ENCODE assay signal across 11 mouse cellular contexts in genomic region chr12:108563238-108563637, GRCm38 (mm10). TPM values are rescaled to one million over a fixed set of nuclear protein-coding genes. Genes with fewer than 3 reads are reported as not detected.
DNase-seq lines count a peak whose midpoint lies in the region; ATAC-seq and TF ChIP-seq lines count a peak whose summit lies in the region.
"Had no signal": no experiment of that assay in that cellular context is flagged by ENCODE, and none has a peak within 500 bp of the region (broad histone marks: within the 10 kb centered on the region; RNA-seq: fewer than 3 reads in every experiment).

No protein-coding gene starts in this region.

- no peak overlapping the region for H3K27ac ChIP-seq in forebrain, embryonic 14.5 days (ENCODE audit: low read depth, low read length)
- no peak overlapping the region for H3K27ac ChIP-seq in forebrain, embryonic 13.5 days
- no peak overlapping the region for H3K27ac ChIP-seq in liver, adult 2 months (replicated peaks; ENCODE audit: insufficient read depth, low read depth, low read length)
- H3K27ac ChIP-seq: limb, embryonic 12.5 days had no signal

- no peaks in the 10 kb centered on the region for H3K27me3 ChIP-seq in forebrain, embryonic 14.5 days (replicated peaks; ENCODE audit: control insufficient read depth, insufficient read depth, low read length)
- no peaks in the 10 kb centered on the region for H3K27me3 ChIP-seq in forebrain, embryonic 13.5 days
- peaks cover 4% of the 10 kb centered on the region; the same call in 1 of the 2 replicates for H3K27me3 ChIP-seq in liver, adult 2 months (ENCODE audit: control insufficient read depth, insufficient read depth, low read length)
- H3K27me3 ChIP-seq: limb, embryonic 12.5 days had no signal

- TF ChIP-seq POLR2A in liver, adult 2 months (IDR thresholded peaks at IDR 0.05; ENCODE audit: extremely low read depth, insufficient read depth, low read length) = no peak

- no peaks in the 10 kb centered on the region for H3K9me3 ChIP-seq in forebrain, embryonic 14.5 days (replicated peaks; ENCODE audit: control insufficient read depth, low read length)
- H3K9me3 ChIP-seq in forebrain, embryonic 13.5 days (replicated peaks) = no peaks in the 10 kb centered on the region
- H3K9me3 ChIP-seq: limb, embryonic 12.5 days had no signal

- WGBS in forebrain, embryonic 14.5 days = 78% methylated on average over 3 of the region's 3 CpGs
- WGBS in forebrain, embryonic 13.5 days = 72% methylated on average over 3 of the region's 3 CpGs
- WGBS in liver, adult 2 months = 84% methylated on average over 3 of the region's 3 CpGs

- H3K79me2 ChIP-seq in liver, adult 2 months (ENCODE audit: control insufficient read depth, insufficient read depth, low read length) = no peaks in the 10 kb centered on the region

- no peaks in the 10 kb centered on the region for H3K36me3 ChIP-seq in forebrain, embryonic 14.5 days (ENCODE audit: control insufficient read depth, insufficient read depth, low read length)
- H3K36me3 ChIP-seq in forebrain, embryonic 13.5 days (ENCODE audit: poor library complexity, severe bottlenecking) = no peaks in the 10 kb centered on the region
- no peaks in the 10 kb centered on the region for H3K36me3 ChIP-seq in liver, adult 2 months (ENCODE audit: control insufficient read depth, insufficient read depth, low read length)

- no peak overlapping the region for H3K4me2 ChIP-seq in forebrain, embryonic 14.5 days (ENCODE audit: low read length)
- H3K4me2 ChIP-seq in forebrain, embryonic 13.5 days = no peak overlapping the region
- H3K4me2 ChIP-seq: limb, embryonic 12.5 days had no signal

- TF ChIP-seq CTCF in liver, adult 2 months (IDR thresholded peaks at IDR 0.05; ENCODE audit: low read depth, low read length) = peak; percentile 40; the same call in 1 of the 2 replicates

- peaks cover 22% of the 10 kb centered on the region for H3K4me1 ChIP-seq in forebrain, embryonic 14.5 days (ENCODE audit: control insufficient read depth, insufficient read depth, low read length)
- peaks cover 65% of the 10 kb centered on the region for H3K4me1 ChIP-seq in forebrain, embryonic 13.5 days
- H3K4me1 ChIP-seq in liver, adult 2 months (ENCODE audit: control insufficient read depth, insufficient read depth, low read length) = no peaks in the 10 kb centered on the region

- peak; percentile 18 for DNase-seq in forebrain, embryonic 14.5 days (ENCODE audit: low spot score)
- DNase-seq in liver, adult 2 months (ENCODE audit: extremely low read depth, low read depth, low spot score) = no peak
- no peak for DNase-seq in liver
- DNase-seq in CD4-positive helper T cell, adult 2 months (ENCODE audit: low read depth, low spot score) = peak; percentile 29
- DNase-seq in induced T-regulatory cell, adult 2 months (ENCODE audit: low read depth) = peak; percentile 49
- DNase-seq in yolk sac, embryonic 10.5 days (ENCODE audit: low spot score) = no peak
- DNase-seq in frontal cortex, postnatal 14 days (ENCODE audit: low spot score in 2 of 2) = no peak
- DNase-seq: adrenal gland, adult 8-10 months; kidney, postnatal 14 days had no signal

- no peak overlapping the region for H3K4me3 ChIP-seq in forebrain, embryonic 14.5 days (ENCODE audit: low read depth, low read length)
- no peak overlapping the region for H3K4me3 ChIP-seq in forebrain, embryonic 13.5 days
- H3K4me3 ChIP-seq in liver, adult 2 months (ENCODE audit: insufficient read depth, low read depth, low read length) = no peak overlapping the region
- H3K4me3 ChIP-seq: limb, embryonic 12.5 days had no signal

- H3K9ac ChIP-seq in forebrain, embryonic 14.5 days (ENCODE audit: low read length) = no peak overlapping the region
- no peak overlapping the region for H3K9ac ChIP-seq in forebrain, embryonic 13.5 days
- no peak overlapping the region for H3K9ac ChIP-seq in liver, adult 2 months (ENCODE audit: low read depth, low read length)
- H3K9ac ChIP-seq: limb, embryonic 12.5 days had no signal

- no peak for ATAC-seq in forebrain, embryonic 14.5 days
- ATAC-seq in forebrain, embryonic 13.5 days = no peak

RNA-seq across cellular contexts. Expression of gene Evl, which starts 8.7 kb away (rescaled TPM):
- polyA plus RNA-seq in forebrain, embryonic 14.5 days (2014; fragmentation: Nextera tagmentation; extraction: Ambion mirVana) = 208 and 232 TPM in 2 replicates
- polyA plus RNA-seq in forebrain, embryonic 13.5 days (2015; fragmentation: Nextera tagmentation; extraction: Ambion mirVana) = 147 and 159 TPM in 2 replicates
- total RNA-seq in liver, adult 2 months (2014; rRNA removed) = 5.3 and 6.1 TPM in 2 replicates
- 6.0 and 6.9 TPM in 2 replicates for polyA plus RNA-seq in liver, adult 2 months (2012; rRNA removed)

Comparison
In these comparisons a context has a peak if more than half of its experiments do, and no peak if none do; other contexts are left out.
1. DNase-seq: peak in forebrain, embryonic 14.5 days (single experiment), CD4-positive helper T cell, adult 2 months (single experiment) and induced T-regulatory cell, adult 2 months (single experiment); none in liver, adult 2 months (single experiment), liver (single experiment), yolk sac, embryonic 10.5 days (single experiment) and frontal cortex, postnatal 14 days (0 of 2).
2. RNA of gene Evl, which starts 8.7 kb away (polyA plus RNA-seq): 208 to 232 TPM in forebrain, embryonic 14.5 days and 147 to 159 TPM in forebrain, embryonic 13.5 days; 6.0 to 6.9 TPM in liver, adult 2 months; every median in the first group is over 10 times any median in the second.